Mouse (Mus musculus) thymus, postnatal 0 days (tissue): Measurements from ENCODE around the gene Cirbp. TPM values are rescaled to one million over a fixed set of nuclear protein-coding genes. Genes with fewer than 3 reads are reported as not detected.
A peak's percentile ranks its signal among the peaks of the same experiment; 100 is the strongest.

Source experiments
- DNase-seq: peaks from one replicate; pipeline ENCODE4 v3.0.0-alpha.2; 2015; ENCODE audit warnings: low spot score
- polyA plus RNA-seq: library from polyadenylated mRNA; unstranded; fragments of >200 nt; fragmentation: Nextera tagmentation; extraction: Ambion mirVana; gene quantifications from 2 replicates; pipeline ENCODE4 v1.2.1, GENCODE M21; 2015

The Cirbp gene
- polyA plus RNA-seq, 1 experiment from 2014 or later: 376 TPM

DNA sequence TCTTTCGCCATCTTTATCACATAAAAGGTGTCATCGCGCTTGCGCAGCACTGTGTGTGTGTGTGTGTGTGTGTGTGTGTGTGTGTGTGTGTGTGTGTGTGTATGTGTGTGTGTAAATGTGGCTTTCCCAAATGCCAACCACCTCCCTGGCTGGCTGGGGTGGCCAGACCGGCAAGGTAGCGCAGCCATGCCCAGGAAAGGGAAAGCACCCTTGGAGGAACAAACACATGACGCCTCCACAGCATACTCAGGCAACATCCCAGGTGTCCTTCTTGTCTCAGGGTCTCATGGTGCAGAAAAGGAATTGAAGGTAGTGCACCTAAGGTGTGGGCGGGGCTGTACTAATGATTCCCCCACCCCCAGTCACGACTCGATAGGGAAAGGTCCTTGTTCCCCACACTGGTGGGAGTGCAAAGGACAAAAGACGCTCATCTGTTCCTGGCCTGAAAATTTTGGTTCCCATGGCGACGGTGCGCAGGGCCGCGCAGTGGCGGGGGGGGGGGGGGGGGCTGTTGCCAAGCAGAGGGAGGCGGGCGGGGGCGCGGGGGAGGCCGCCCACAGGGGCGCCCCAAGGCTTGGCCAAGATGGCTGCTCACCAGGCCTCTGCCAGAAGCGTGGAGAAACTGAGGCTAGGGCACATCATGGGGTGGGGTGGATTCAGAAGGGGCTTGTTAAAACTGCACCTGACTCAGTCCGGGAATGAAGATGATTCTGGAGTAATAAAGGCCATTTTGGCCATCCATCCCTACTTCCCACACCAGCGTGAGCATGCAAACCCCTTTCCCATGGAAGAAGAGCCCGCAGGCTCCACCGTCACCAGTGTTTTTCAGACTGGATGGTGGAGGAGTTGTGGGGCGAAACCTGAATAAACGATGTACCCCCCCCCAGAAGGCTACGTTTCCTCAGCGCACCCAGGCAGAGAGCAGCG, 27.9 kb upstream of the Cirbp start:
- peak; percentile 20 for DNase-seq

- DNase-seq: peak; percentile 79
These were observed 27.0 kb upstream of the Cirbp start, which contains the start of gene Atp5d for GRCm38 (mm10) chr10:80138553-80139438. TSS of gene Atp5d (plus strand) at chr10:80138632.

DNA sequence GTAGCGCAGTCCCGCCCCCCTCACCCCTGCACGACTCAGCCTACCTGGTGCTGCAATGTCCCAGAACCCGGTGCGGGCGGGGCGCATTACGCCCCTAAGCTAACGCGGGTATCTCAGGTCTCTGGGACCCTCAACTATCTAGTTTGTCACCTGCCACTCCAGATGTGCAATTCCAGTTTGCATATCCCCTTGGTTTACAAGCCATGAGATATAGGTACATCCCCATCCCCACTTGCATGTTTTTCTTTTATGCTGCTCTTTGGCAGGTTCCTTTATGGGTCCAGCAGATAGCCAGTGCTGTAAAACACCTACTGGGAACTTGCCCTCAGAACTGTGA, 26.4 kb upstream of the Cirbp start:
- DNase-seq: no peak

- DNase-seq: no peak
These were observed 25.7 kb upstream of the Cirbp start for GRCm38 (mm10) chr10:80139975-80140665.

GRCm38 (mm10) chr10:80140666-80141035, 25.1 kb upstream of the Cirbp start, which contains the start of gene Cbarp:
TSS of gene Cbarp (minus strand) at chr10:80140835.
- no peak for DNase-seq

DNA sequence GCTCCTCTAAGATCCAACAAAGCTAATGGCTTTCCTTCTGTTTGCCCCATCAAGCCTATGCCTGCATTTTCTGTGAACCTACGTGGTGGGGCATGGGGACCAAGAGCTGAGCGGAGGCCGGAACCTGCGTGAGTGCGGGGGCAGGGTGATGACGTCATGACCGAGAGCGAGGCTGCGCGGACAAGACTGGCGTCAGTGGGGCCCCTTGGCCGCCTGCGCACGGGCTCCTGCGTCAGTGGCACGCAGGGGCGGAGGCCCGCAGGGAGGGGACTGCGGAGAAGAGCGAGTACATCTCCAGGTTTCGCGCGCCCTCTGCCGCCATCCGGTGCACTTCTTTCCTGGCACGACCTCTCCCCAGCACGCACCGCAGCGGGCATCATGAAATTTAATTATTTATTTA, 24.5 kb upstream of the Cirbp start:
- DNase-seq: peak; percentile 97

DNA sequence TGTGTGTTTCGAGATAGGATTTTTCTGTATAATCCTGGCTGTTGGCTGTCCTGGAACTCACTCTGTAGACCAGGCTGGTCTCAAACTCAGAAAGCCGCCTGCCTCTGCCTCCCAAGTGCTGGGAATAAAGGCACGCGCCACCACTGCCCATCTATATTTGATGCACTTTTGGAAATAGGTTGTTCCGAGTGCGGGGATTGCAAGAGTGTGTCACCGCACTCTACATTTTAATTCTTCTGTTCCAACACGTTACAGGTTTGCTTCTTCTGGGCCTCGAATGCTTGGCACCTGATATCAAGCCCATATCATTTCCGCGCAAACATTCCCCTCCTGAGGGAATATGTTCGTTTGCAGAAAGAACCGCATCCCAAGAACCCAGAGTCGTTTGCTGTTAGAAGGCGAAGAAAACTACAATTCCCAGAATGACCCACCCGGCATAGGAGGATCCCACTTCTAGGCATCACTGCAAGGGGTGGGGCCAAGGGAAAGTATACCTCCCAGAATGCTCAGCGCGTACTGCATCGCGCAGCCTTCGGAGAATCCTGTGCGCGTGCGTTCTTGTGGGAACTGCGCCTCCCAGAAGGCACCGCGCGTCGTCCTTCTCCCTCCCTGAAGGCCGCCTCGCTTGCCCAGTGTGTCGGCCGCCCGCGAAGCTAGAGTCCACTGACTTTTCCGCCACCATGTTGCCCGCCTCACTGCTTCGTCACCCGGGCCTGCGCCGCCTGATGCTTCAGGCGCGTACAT, 23.8 kb upstream of the Cirbp start:
- DNase-seq: peak; percentile 98

GRCm38 (mm10) chr10:80142530-80142925, 23.3 kb upstream of the Cirbp start:
- no peak for DNase-seq

GRCm38 (mm10) chr10:80143664-80144063, 22.1 kb upstream of the Cirbp start:
- no peak for DNase-seq

GRCm38 (mm10) chr10:80144159-80144558, 21.6 kb upstream of the Cirbp start:
- no peak for DNase-seq

DNA sequence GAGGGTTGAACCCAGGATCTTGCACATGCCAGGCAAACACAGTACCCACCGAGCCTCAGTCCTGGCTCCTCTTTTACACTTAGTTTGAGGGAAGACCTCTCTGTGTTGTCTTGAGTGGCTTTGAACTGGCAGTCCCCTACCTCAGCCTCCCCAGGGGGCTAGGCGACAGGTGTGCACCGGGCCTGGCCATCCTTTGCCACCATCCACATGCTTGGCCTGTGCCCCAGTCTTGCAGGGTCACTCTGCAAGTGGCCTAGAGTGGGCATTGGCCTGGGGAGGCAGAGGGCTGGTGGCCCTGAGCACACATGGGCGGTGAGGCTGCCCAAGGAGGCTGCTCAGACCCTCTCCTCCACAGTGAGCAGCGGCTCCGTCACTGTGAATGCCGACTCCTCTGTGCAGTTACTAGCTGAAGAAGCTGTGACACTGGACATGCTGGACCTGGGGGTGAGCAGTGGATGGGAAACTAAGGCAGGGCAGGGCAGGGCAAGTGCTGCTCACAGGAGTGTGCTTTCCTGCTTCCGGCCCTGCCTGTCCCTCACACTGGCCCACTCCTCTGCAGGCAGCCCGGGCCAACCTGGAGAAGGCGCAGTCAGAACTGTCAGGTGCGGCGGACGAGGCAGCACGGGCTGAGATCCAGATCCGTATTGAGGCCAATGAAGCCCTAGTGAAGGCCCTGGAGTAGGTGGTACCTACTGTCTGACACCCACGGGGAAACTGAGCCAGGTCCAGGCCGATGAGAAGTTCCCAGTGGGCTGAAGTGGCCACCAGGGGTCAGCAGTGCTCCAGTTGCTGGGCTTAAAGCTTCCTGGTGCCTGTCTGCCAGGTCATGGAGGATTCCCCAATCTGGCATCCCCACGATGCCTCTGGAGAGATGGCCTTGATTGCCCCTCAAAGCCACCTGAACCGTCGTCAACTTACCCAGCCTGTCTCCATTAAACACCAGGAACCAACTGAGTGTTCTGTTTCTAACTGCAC, 20.6 kb upstream of the Cirbp start:
- peak; percentile 61 for DNase-seq

- no peak for DNase-seq
These were observed 19.9 kb upstream of the Cirbp start for GRCm38 (mm10) chr10:80145896-80146295.

DNA sequence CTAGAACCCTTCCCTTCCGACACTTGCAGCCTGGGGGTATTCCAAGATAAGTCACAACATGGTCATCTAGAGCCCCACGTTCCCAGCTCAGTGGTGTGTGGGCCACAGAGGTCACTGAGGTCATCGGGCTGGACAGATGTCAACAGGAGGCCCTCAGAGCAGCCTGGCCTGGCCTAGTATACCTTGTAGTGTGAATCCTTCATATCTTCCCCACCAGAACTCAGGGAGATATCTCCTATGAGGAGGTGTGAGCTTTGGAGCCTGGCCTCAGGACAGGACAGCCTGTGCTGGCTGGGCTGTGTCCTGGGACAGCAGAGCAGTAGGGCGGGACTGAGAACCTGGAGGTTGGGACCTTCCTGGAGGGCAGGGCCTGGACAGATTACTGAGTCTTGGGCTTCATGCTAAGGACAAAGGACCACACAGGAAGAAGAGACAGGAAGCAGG, 19.2 kb upstream of the Cirbp start:
- no peak for DNase-seq

- no peak for DNase-seq
These were observed 18.6 kb upstream of the Cirbp start for GRCm38 (mm10) chr10:80147146-80147718.

GRCm38 (mm10) chr10:80147719-80148601, 17.8 kb upstream of the Cirbp start, which contains the start of gene Midn:
TSS of gene Midn (plus strand) at chr10:80148272.
- DNase-seq: peak; percentile 67

DNA sequence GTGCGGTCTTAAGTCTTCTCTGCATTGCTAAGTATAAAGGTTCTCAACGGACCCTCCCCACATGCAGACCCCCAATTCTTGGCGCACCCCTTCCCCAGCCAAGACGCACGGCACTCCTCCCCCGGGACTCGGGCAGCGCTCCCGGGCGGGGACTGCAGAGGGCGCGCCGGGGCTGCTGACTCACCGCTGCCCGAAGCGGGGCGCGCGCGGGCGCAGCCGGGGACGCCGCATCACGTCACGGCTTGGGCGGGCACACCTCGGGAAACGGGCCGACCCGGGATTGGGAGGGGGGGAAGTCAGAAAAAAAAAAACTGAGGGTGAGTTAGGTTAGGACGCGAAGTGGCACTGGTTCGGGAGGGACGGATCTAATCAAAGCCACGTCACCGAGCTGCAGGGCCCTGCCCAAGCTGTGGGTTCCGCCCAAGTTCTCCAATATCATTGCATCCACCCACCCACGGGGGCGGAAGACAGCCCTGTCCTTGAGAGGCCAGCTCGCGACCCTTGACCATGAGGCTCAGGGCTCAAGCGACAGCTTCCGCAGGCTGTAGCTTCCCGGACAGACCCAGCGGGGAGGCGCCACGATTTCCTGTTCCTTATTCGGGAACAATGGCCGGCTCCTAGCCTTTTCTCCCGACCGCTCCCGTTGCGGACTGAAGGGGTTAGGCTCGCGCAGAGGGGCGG, 17.0 kb upstream of the Cirbp start:
- DNase-seq: peak; percentile 92
